Mouse (Mus musculus): ENCODE measurements around the gene Gm10428.
"Not testable (repeated sequence)": the region's sequence is repeated elsewhere in the genome, so short reads cannot be mapped to it uniquely, and the experiment has no call there.

Gene Gm10428

DNA sequence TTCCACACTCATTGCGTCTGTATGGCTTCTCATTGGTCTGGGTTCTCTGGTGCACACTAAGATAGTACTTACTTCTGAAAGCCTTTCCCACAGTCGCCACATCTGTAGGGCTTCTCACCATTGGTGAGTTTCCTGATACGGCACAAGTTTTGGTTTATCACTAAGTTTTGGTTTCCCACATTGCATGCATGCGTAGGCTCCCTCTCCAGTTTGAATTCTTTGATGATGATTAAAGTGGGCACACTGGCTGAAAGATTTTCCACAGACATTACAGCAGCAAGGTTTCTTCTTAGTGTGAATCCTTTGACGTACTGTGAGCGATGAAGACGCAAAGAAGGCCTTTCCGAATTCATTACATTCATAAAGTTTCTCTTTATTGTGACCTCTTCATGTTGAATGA lies at the start of gene Gm10428:
TSS of gene Gm10428 (plus strand) at position 321 of the 400 bp plus-strand sequence.
- DNase-seq, result no peak

- no peak for DNase-seq
These were observed 46.8 kb upstream of the Gm10428 start for GRCm38 (mm10) chr11:62706141-62706540.

DNA sequence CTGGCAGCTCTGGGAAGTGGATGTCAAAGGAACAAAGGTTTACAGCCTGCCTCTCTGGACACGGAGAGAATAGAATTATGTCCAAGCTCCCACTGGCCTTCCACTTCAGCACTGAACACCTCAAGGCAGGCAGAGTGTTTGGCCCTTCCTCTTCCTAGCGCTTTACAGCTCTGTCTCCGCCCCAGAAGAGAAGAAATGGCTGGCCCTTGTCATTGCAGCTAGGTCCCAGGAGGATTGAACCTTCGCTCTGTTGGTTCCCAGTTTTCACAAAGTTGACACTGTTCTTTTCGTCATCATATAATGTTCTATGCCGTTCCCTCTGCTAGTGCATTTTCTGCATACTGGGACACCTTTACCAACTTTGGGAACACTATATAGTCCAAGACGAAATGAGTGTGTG lies 44.6 kb upstream of the Gm10428 start:
- DNase-seq, result no peak

DNA sequence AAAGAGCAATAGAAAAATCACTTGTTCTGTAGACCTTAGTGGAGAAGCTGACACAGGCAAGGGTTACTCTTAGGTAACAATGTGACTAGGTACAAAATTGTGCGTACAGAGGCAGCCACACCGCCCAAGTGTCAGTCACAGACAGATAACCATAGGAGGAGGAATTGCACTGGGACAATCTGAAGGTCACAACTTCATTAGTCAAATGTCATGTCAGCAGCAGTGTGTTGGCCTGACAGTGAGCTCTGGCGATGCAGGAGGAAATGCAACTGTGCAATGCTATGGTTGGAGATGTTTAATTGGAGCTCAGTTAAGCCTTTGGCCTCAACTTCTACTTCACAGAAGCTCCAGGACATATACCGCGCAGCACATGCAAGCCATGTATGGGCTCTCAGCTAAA lies 42.2 kb upstream of the Gm10428 start:
- no peak for DNase-seq

DNA sequence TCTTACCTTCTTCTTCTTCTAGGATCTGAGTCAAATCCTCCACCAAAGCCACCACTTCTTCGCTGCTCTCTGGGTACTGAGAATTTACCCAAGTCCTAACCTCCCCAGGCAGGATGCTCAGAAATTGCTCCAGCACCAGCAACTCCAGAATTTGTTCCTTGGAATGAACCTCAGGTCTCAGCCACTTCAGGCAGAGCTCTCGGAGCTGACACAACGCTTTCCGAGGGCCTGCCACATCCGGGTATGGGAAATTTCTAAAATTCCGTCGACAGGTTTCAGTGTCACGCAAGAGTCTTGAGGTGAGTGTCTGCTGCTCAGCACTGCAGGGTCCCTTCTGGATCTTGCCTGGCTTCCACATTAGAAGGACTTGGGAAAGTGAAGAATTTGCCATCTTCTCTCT lies 24.6 kb upstream of the Gm10428 start:
- no peak for DNase-seq

GRCm38 (mm10) chr11:62731311-62732021 lies 21.4 kb upstream of the Gm10428 start, which contains the start of gene Zfp287:
Gene Zfp287, minus strand, starts transcription at chr11:62731905.
- DNase-seq, result peak; percentile 83 to 87

GRCm38 (mm10) chr11:62732022-62732387 lies 20.9 kb upstream of the Gm10428 start:
- DNase-seq, result no peak

DNA sequence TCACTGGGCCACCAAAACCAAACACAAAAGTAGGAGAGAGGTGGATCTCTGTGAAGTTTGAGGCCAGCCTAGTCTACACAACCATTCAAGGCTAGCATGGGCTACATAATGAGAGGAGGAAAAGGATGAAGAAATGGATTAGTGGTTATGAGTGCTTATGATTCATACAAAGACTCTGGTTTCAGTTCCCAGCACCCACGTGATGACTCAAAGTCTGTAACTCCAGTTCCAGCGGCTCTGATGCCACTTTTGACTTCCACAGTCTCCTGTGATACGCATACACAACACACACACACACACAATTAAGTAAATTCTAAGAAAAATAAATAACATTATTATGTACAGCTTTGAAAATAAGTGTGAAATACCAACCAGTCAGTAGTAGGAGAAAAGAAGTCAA lies 20.2 kb upstream of the Gm10428 start:
- DNase-seq, result no peak

- no peak for DNase-seq
These were observed 11.7 kb upstream of the Gm10428 start for GRCm38 (mm10) chr11:62741186-62741585.

GRCm38 (mm10) chr11:62742261-62742957 lies 10.5 kb upstream of the Gm10428 start:
- DNase-seq, result no peak

- DNase-seq, result peak; percentile 63 to 66
These were observed 8.8 kb upstream of the Gm10428 start for GRCm38 (mm10) chr11:62744103-62744502.

DNA sequence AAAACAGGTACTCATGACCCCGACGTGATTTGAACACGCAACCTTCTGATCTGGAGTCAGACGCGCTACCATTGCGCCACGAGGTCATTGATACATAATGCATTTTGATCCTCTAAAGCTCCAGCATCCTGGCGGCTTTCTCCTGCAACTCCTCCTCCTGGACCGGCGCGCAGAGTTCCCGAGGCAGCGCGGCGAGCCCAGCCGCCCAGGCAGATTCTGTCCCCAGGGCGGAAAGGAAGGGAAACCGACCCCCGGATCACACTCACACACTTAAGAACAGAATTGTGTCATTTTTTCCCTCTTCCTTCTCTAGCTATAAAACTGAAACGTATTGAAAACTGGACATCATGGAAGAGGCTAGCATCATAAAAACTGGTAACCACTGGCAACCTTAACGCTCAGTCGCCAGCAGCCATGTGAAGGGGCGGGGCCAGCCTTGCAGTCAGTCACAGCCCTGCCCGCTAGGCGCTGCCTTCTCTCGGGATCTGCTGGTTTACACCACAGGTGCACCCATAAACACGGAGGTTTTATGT lies 6.8 kb upstream of the Gm10428 start:
- peak; percentile 58 to 68 for DNase-seq

DNA sequence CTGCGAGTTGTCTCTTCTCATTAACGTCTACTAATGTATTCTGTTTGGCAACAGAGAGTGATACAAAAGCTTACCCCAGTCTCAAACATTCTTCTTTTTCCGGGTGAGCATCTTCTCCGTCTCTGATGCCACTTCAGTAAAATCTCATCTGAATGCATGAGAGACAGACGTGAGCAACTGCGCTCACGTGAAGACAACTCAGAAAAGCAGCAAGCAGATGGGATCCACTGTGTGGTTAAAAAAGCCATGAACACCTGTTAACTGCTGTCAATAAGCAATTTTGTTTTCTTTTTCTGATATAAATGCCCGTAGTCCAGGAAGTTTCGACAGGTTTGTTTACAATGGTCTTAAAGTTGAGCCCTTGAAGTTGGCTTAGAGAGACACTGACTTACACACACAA lies 5.7 kb upstream of the Gm10428 start:
- DNase-seq, result no peak

DNA sequence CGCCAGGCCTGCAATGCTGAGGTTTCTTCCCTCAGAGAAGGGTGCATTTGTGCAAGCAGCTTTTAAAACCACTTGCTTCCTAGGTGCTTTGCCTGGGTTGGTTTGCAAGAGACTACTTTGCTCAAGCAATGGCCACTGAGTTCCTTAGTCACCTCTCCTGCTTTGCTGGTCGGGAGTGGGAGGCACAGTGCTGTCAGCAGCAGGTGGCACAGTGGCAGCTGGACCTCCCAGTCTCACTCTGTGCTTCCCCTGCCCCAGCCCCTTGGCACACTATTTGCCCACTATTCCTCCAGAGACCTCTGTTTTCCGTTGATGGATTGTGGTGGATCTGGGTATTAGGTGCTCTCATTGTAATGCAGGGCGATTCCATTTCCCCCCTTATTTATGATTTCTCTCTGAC lies 4.8 kb upstream of the Gm10428 start:
- DNase-seq, result no peak

DNA sequence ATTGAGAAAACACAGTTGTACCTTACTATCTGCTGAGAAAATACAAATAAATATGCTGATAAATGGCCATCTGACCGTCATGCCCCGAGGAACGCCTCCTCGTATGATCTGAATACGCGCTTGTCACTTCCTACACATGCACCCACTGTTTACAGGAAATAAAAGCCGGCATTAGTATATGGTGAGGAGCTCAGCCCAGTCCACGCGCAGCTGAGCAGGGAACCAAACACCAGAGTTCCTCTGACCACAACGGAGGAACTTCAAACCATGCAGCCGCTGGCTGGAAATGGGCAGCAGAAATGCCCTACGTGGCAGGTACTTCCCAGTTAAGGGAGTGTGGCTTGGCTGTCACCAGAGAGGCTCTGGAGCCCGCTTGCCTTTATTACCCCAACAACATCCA lies 3.5 kb upstream of the Gm10428 start:
- not testable (repeated sequence) for DNase-seq

DNA sequence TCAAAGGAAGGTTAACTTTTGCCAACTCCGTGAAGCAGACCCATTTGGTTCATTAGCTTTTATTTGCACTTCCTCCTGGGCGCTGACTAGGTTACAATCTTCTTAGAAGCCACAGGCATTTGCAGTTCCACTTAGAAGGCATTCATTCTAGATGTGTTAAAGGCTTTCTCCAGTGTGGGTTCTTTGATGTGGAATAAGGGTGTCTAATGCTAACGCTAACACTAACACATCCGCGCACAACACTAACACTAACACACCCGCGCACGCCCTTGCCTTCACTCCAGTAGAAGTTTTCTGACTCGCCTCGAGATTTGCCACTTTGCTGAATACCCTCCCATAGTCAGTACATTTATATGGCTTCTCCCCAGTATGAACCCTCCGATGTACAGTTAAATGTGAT lies 709 bp upstream of the Gm10428 start:
- no peak for DNase-seq

DNA sequence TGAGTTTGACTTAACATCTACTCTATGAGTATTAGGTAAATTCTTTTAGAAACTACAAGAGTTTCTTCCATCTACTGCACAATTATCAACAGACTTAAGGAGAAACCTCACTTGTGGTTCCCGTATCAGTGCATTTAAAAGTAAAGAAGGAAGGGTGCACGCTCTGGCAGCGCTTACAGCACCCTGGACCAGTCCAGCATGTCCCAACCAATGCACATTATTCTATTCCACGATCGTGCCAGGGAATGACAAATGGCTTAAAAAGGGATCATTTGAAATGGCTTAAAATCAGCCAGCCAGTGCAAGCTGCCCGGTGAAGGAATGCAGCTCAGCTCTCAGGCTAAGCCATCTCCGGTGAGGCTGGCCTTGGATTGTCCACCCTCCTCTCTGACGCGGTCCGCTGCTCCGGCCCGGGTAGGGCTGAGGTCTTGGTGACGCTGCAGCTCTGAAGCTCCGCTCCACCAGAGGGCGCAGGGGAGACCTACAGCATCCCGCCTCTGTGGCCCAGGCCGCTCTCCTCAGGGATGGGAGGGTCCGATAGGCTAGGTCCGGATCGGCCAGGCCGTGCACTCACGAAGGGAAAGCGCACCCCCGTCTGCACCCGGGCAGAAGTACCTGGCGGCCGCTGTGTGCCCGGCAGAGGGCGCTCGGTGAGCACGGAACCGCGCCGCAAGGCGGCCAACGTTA lies 3.7 kb downstream of the Gm10428 start:
- DNase-seq, result peak; percentile 97 to 98

DNA sequence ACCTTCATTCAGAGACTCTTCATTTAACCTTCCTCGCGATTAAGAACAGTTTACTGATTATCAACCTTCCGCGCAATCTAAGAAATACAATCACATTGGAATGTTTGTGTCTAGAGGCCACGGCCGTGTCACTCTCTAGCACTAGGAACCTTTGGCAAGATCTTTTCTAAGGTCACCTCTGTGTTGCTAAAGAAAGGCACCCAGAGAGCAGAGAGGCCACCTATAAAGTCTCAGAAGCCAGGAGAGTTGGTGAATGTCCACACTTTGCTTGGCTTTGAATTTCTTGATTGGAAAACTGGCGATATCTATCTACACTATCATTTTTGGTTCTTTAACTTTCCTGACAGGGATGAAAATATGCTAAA lies 4.2 kb downstream of the Gm10428 start:
- no peak for DNase-seq

DNA sequence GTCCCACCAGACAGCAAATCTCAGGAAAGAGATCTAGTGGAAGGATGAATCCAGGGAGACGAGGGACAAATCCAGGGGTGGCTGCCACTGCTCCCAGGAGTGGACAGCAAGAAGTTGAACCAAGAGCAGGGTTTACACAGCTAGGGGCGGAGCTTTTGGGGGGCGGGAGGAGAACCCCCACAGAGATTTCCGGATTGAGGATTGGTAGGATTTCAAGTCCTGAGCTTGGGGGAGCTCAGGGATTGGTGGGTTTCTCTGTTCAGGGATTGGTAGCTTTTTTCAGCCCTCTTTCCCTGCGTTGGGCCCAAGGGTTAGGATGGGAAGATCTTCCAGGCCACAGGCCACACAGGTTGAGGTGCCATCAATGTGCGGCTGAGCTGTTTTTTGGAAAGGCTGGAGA lies 5.0 kb downstream of the Gm10428 start:
- no peak for DNase-seq

GRCm38 (mm10) chr11:62758491-62758890 lies 5.6 kb downstream of the Gm10428 start:
- no peak for DNase-seq

- no peak for DNase-seq
These were observed 8.0 kb downstream of the Gm10428 start for GRCm38 (mm10) chr11:62760755-62761457.

- no peak for DNase-seq
These were observed 23.6 kb downstream of the Gm10428 start for GRCm38 (mm10) chr11:62776510-62776909.
